Mouse (Mus musculus): ENCODE results near the gene Lactb.

Lactb gene

GRCm38 (mm10) chr9:66975239-66975645 is at the start of gene Lactb:
TSS of gene Lactb (minus strand) at chr9:66975484.
- peak; percentile 86 for DNase-seq (ENCODE audit: low read depth, low spot score)

GRCm38 (mm10) chr9:67023371-67023770 is 48.1 kb upstream of the Lactb start:
- no peak for DNase-seq (ENCODE audit: low read depth, low spot score)

GRCm38 (mm10) chr9:67020063-67020462 is 44.8 kb upstream of the Lactb start:
- no peak for DNase-seq (ENCODE audit: low read depth, low spot score)

- no peak for DNase-seq (ENCODE audit: low read depth, low spot score)
Measured at GRCm38 (mm10) chr9:67013501-67013900, 38.2 kb upstream of the Lactb start.

- DNase-seq (ENCODE audit: low read depth, low spot score), result no peak
Measured at GRCm38 (mm10) chr9:67012470-67012869, 37.2 kb upstream of the Lactb start.

DNA sequence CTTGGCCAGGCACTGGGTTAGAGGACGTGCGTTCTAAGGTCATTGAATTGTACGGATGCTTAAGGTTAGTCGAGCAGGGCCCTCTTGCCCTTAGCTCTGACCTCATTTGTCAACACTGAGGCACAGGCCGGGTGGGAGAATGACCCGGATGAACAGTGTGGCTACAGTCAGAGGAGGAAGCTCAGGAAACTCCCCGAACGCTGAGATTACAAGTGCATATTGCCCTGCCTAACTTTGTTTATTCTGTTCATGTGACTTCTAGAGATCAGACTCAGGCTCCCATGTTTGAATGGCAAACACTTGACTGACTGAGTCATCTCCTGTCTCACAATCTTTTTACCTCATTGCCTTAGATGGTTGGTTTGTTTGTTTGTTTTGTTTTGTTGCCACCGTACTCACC is 36.2 kb upstream of the Lactb start:
- no peak for DNase-seq (ENCODE audit: low read depth, low spot score)

- peak; percentile 54 for DNase-seq (ENCODE audit: low read depth, low spot score)
Measured at GRCm38 (mm10) chr9:67008781-67009180, 33.5 kb upstream of the Lactb start.

DNA sequence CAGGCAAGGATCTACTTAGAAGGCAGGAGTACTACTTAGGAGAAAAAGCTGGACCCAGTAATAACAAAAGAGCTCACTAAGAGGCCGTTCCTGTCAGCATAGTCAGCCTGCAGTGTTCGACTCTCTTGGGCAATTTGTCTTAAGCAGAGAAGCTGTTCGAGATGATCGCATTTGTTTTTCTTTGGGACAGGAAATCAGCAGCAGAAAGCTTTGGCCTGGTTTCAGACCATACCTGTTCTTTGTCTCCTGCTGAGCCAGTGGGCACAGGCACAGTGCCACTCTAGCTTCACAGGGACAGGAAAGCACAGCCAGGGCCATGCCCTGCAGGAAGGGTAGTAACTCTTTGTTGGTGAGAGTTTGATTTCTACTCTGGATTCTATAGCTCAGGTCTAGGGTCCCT is 31.1 kb upstream of the Lactb start:
- DNase-seq (ENCODE audit: low read depth, low spot score), result no peak

DNA sequence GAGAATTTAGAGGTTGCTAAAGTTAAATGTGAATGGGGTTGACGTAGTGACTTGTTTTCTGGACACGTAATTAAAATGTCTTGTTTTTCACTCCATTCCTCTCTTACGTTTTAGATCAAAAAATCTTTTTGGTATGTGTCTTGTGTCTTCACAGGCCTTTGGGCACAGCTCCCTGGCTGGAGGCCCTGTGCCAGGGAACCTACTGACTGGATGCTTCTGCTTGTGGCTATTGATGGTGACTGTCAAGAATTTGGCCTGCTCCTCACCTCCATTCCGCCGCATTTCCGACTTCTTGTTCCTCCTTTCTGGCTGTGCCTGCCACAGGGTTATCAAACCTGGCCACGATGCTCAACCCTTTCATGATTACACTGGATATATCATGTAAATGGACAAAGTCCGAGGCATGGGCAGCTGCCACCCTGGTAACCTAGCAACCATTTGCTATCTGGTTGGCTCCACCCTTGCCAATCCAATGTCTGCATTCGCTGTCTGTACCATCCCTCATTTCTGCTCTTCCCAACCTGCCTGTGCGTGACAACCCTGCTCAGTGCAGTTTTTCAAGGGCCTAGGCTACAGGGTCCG is 30.0 kb upstream of the Lactb start:
- no peak for DNase-seq (ENCODE audit: low read depth, low spot score)

DNA sequence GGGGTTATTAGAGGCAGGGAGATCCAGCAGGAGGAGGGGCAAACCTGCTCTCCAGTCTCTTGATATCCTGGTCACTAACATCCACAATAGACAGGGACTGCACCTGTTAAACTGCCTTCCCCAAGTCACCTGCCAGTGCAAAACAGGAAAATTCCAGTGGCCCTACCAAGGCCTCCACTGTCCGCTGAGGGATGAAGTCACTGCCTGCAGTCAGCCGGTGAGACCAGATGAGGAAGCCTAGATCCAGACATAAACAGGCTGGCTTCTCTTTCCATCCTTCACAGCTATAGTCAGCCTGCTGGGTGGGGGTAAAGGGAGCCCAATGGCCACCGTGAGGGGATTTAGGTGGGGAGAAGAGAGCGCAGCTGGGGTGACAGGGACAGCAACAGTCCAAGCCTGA is 28.4 kb upstream of the Lactb start:
- DNase-seq (ENCODE audit: low read depth, low spot score), result no peak

GRCm38 (mm10) chr9:67003156-67003555 is 27.9 kb upstream of the Lactb start:
- no peak for DNase-seq (ENCODE audit: low read depth, low spot score)

DNA sequence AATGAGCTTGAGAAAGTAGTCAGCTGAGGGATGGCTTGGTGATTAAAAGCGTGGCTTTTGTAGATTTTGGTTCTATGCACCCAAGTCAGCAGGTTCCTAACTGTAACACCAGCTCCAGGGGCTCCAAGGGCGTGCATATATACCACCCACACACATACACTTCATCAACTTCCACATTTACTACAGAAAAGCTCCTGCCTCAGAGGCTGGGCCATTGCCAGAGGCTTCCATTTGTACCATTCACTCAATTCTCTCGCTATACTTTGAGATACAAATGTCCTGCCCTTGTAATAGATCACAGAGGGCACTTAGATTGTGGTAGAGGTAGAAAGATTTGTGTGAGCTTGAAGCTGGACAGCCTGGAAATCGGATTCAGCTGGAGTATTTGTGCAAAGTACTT is 26.2 kb upstream of the Lactb start:
- DNase-seq (ENCODE audit: low read depth, low spot score), result no peak

GRCm38 (mm10) chr9:67001050-67001449 is 25.8 kb upstream of the Lactb start:
- DNase-seq (ENCODE audit: low read depth, low spot score), result peak; percentile 88

DNA sequence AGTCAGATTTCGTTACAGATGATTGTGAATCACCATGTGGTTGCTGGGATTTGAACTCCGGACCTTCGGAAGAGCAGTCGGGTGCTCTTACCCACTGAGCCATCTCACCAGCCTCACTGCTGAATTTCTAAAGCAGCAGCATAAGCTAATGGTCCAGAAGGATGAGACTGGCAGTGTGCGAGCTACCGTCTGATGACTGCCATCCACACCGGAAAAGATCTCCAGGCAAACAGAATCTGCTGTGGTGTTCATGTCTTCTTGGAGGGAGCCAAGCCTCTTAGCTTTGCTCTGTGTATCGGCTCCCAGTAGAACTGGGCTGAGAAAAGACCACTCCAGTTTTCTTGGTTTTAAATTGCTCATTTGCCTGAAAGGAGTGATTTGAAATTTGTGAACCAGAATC is 24.4 kb upstream of the Lactb start:
- no peak for DNase-seq (ENCODE audit: low read depth, low spot score)

DNA sequence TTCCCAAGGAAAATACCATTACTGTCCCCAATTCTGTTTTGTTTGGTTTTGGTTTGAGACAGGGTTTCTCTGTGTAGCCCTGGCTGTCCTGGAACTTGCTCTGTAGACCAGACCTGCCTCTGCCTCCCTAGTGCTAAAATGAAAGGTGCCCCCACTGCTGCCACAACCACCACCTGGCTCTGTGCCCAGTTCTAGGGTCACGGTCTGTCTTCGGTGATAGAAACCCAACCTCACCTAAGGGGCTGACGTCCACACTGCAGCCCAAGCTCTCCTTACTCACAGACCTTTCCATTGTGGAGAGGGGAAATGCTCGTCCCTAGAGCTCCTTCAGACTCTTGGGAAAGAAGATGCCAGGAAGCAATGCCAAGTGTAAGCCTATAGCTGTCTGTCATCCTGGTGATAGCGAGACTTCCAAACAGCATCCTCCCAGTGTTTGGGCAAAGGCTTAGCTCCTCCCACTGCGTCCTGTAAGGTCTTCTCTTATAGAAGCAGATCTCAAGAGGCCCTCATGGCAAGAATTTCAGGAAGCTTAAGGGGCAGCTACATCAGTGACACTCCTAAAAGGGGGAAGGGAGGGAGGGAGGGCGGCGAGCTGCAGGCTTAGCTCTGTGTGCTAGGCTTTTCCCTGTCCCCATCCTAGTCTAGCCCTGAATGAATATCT is 16.6 kb upstream of the Lactb start:
- no peak for DNase-seq (ENCODE audit: low read depth, low spot score)

GRCm38 (mm10) chr9:66991021-66991749 is 15.9 kb upstream of the Lactb start:
- no peak for DNase-seq (ENCODE audit: low read depth, low spot score)

- DNase-seq (ENCODE audit: low read depth, low spot score), result no peak
Measured at GRCm38 (mm10) chr9:66990046-66990445, 14.8 kb upstream of the Lactb start.

GRCm38 (mm10) chr9:66989581-66989980 is 14.3 kb upstream of the Lactb start:
- no peak for DNase-seq (ENCODE audit: low read depth, low spot score)

GRCm38 (mm10) chr9:66988888-66989414 is 13.7 kb upstream of the Lactb start:
- no peak for DNase-seq (ENCODE audit: low read depth, low spot score)

- no peak for DNase-seq (ENCODE audit: low read depth, low spot score)
Measured at GRCm38 (mm10) chr9:66988198-66988887, 13.1 kb upstream of the Lactb start.

DNA sequence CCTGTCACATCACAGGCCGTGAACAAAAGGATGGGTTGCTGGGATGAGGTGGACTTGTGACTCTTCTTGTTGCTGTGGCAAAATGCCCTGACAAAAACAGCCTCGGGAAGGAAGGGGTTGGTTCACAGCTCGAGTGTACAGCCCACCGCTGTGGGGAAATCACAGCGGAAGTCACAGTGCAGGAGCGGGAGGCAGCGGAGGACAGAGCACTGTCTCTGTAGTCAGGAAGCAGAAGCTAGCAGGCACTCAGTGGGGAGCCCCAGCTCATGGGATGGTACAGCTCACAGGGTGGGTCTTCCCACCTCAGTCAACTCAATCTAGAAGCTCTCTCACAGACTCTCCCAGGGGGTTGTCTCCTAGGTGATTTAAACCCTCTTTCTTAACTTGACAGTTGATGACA is 10.1 kb upstream of the Lactb start:
- DNase-seq (ENCODE audit: low read depth, low spot score), result no peak

DNA sequence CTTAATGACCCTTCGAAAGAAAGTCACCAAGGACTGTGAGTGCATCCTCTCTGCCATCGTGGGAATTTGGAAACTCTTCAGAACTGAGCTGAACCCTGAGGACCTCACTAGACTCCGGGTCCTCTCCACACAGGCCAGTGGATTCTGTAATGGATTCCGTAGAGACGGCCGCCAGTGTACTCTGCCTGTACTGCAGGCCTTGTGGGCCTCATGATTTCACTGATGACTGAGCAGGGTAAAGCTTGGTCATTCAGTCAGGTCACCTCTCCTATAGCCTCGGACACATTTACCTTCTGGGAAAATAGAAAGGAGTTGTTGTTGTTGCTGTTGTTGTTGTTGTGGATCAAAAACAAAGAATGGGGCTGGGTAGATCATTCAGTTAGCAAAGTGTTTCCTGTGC is 6.8 kb upstream of the Lactb start:
- no peak for DNase-seq (ENCODE audit: low read depth, low spot score)
